Mouse (Mus musculus): Measurements from ENCODE around the gene Oxtr.

Gene Oxtr

DNA sequence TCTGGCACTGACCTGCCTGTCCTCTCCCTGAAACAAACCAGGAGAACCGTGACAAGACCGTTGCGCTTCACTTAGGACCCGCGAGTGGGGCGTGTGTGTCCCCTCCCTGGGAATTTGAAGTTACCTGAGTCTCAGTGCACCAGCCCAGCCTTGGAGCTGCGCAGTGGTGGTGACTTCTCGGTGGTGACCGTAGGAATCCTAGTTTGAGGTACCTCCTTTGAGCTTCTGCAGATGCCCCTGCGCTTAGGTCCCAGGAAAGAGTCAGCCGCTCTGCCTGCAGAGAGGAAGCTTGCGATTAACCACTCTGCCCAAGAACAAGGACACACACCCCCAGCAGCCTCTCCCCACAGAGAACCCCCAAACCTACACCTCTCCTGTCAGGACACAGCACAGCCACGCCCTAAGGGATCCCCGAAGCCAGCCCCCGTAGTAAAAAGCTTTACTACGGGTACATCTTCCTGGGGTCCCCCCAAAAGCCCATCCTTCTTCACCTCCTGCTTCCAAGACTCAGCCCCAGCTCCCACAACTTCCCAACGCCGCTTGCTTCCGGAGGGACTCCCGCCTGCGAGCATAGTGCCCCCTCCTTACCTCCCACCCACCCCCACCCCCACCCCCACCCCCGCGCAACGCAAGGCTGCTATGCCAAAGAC, at the start of gene Oxtr:
Gene Oxtr, minus strand, starts transcription at position 34 of the 650 bp plus-strand sequence.
- DNase-seq: no peak

DNA sequence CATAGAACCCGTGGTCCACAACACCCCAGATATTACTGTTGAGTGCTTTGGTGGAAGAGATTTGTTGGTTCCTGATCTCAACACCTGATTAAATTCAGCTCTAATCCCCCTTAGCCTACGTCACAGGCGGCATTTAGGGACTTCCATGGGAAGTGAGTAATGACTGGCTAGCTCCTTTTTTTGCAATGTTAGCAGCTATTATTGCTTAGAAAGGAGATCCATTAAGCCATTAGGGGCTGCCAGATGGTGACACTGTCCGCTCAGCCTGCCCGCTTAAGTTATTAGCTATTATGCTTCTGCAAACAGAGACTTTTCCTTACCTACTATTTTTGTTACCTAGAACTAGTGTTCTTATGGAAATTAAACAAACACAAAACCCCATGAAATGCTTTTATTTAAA, 35.7 kb upstream of the Oxtr start:
- no peak for DNase-seq

DNA sequence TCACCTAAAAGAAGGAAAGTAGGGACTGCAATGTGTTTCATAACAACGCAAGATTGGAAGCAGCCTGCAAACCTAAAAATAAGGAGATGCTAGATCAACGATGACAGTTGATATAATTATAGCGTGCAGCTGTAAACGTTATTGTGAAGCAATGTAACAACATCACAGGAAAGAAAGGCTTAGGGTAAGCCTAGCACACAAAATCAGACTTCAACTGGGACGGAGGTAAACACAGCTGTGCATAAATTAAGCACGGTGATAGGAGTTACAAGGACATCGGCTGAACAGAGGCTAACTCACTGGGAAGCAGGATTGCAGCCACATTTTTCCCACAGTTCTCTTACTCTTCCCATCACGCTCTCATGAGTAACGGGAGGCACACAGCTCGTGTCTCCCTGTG, 34.7 kb upstream of the Oxtr start:
- DNase-seq: no peak

- DNase-seq: no peak
Measured at GRCm38 (mm10) chr6:112517991-112518390, 28.2 kb upstream of the Oxtr start.

- no peak for DNase-seq
Measured at GRCm38 (mm10) chr6:112517572-112517971, 27.8 kb upstream of the Oxtr start.

DNA sequence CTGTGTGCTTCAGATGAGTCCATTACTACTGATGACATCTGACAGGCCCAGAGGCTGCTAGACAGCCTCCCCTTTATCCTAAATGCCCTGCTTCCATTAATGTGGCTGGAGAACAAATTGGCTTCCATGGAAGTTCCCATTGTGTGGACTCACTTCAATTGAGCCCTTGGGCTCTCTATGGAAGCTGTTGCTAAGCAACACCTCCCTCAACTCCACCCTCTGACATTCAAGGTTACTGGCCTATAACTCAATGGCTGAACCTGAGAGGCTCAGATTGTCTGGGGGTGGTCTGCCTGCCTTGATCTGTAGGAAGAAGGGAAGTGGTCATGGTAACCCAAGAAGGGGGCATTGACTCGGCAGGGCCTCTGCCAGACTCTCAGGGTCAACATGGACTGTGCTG, 26.8 kb upstream of the Oxtr start:
- DNase-seq: no peak

GRCm38 (mm10) chr6:112514591-112514990, 24.8 kb upstream of the Oxtr start:
- no peak for DNase-seq

GRCm38 (mm10) chr6:112510346-112510745, 20.6 kb upstream of the Oxtr start:
- DNase-seq: no peak

DNA sequence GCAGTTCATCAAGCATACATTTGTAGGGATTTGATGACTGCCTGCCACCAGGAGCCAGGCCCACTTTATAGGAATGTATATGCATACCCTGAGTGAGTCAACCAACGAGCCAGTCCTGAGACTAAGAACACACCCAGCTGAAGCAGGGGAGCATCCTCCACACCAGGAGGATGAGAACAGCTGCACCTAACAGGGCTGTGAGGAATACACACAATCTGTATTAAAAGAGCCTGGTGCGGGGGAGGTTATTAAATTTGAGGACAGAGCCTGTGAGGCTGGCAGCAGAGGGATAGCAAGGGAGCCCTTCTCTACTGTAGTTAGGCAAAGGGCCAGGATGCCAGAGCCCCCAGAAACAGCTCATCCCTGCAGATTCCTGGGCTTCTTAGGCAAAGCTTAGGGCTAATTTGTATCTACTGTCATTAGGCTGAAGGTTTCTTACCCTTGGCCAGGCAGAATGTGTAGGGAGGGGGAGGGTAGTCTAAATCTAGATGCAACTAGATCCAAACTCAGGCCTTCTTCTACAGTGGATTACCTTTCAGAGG, 19.9 kb upstream of the Oxtr start:
- DNase-seq: no peak

DNA sequence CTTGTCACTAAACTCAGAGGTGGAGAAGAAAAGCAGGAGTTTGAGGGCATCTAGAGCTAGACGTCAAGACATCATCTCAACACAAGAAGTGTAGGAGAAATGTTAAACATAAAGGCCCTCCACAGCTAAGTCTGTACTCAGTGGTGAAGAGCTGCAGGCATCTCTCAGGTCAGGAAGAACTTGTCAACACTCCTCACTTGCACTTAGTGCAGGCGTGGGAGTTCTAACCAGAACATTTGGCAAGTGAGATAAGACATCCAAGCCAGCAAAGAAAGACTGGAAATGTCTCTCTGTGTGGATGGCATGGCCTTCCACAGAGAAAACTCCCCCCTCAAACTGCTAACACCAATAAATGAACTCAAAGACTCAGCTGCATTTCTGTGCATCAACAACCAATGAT, 17.9 kb upstream of the Oxtr start:
- no peak for DNase-seq

GRCm38 (mm10) chr6:112501156-112501555, 11.4 kb upstream of the Oxtr start:
- no peak for DNase-seq

DNA sequence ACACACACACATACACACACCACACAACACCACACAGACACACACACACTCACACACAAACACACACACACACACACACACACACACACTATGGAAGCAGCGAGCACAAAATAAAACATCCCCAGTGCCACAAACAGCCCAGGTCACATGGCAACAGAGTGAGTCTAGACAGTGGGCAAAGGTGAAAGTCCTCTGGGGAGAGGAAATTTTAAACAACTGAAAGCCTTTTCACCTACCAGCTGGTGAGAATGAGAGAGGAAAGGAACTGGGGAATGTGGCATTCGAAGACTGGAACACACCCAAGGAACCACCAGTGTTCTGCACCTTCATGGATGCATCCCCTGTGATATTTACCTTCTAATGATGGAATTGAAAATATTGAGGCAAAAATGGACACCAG, 9.7 kb upstream of the Oxtr start:
- no peak for DNase-seq

GRCm38 (mm10) chr6:112498716-112499115, 9.0 kb upstream of the Oxtr start:
- DNase-seq: no peak

- DNase-seq: no peak
Measured at GRCm38 (mm10) chr6:112497456-112497855, 7.7 kb upstream of the Oxtr start.

- no peak for DNase-seq
Measured at GRCm38 (mm10) chr6:112496291-112497060, 6.7 kb upstream of the Oxtr start.

DNA sequence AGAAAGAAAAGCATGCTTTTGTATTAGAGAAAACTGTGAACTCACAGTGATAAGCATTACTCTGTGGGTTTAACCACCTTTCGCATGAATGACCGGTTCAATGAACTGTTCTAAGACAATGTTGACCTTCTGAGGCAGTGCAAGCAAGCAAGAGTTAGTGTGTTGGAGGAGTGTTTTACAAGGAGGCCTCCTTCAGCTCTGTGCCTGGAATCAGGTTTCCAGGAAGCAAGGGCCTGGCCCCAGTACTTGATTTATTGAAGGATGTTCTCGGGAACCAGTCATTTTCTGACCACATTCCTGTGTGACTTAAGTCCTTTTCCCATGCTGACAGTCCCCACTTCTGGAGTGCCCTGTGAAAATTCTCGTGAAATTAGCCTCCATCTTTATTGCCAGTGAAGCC, 5.5 kb upstream of the Oxtr start:
- no peak for DNase-seq

- DNase-seq: no peak
Measured at GRCm38 (mm10) chr6:112494620-112495081, 4.9 kb upstream of the Oxtr start.

DNA sequence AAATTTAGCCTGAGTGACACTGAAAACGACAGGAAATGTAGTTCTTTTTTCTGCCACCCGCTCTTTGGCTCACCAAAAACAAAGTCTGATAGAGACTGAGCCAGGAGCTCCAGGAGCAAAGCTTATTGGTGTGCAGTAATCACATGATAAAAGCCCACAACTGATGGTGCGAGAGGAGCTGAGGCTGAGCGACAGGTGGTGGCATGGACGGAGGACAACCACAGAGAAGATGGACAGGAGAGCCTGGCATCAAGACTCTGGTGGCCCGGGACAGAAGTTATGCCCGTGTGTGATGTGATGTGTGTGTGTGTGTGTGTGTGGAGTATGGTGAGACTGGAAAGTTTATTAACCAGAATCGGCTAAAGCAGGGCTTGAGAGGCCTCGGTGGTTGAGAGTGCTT, 3.6 kb upstream of the Oxtr start:
- DNase-seq: no peak

GRCm38 (mm10) chr6:112492656-112493055, 2.9 kb upstream of the Oxtr start:
- DNase-seq: no peak

GRCm38 (mm10) chr6:112491521-112491920, 1.8 kb upstream of the Oxtr start:
- no peak for DNase-seq

- peak; percentile 67 for DNase-seq
Measured at GRCm38 (mm10) chr6:112490625-112491242, 991 bp upstream of the Oxtr start.

DNA sequence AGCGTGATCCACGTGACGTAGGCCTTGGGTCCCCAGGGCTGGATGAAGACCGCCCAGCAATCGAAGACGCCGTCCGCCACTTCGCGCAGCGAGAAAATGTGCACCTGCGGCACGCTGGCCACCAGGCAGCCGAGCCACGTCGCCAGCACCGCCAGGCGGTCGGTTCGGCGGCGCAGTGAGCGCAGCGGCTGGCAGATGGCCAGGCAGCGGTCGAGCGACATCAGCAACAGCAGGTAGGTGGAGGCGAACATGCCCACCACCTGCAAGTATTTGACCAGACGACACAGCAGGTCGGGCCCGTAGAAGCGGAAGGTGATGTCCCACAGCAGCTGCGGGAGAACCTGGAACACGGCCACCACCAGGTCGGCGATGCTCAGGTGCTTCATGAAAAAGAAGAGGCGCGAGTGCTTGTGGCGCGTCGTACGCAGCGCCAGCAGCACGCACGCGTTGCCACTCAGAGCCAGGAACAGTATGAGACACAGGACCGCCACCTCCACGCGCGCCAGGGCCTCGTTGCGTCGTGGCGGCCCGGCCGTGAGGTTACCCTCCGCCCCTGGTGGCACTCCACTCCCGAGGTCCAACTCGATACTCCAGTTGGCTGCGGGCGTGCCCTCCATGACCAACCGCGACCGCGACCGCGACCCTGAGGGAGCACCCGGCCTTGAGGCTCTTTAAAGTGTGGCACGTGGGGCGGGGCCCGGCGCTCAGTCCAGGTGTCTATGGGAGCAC, 398 bp downstream of the Oxtr start:
- no peak for DNase-seq

GRCm38 (mm10) chr6:112488821-112489180, 942 bp downstream of the Oxtr start:
- DNase-seq: no peak
